Mouse (Mus musculus): ENCODE data around the gene Slc1a1.

DNA sequence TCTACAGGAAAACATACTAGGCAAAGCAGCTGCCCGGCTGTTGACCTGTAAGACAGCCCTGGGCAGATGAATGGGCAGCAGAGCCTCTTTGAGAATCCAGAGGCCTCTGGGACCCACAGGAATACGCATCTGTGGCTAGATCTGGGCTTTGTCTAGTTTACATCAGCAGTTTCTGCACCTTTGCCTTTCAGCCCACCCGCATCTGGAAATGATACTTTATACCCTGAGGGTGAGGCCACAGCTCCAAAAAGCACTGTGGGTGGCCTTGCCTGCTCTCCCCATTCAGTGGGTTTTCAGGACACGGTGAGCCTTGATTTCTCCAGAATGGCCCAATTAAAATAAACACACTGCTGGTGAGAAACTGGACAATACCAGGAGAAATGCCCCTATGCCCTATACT lies 73.3 kb downstream of the Slc1a1 start:
- TF ChIP-seq CTCF (IDR thresholded peaks at IDR 0.05) (no peak), EP300 (IDR thresholded peaks at IDR 0.05; ENCODE audit: insufficient read depth, low read depth, low read length) (no peak)
